Mouse (Mus musculus) c-Kit-positive CD71-negative TER-119-negative erythroid progenitor cells, embryonic 14.5 days (primary cell): ENCODE data around the gene Dydc2.

Experiments used
- DNase-seq: peaks from one replicate; pipeline ENCODE4 v3.0.0-alpha.2; 2013; ENCODE audit warnings: low read depth

The Dydc2 gene

DNA sequence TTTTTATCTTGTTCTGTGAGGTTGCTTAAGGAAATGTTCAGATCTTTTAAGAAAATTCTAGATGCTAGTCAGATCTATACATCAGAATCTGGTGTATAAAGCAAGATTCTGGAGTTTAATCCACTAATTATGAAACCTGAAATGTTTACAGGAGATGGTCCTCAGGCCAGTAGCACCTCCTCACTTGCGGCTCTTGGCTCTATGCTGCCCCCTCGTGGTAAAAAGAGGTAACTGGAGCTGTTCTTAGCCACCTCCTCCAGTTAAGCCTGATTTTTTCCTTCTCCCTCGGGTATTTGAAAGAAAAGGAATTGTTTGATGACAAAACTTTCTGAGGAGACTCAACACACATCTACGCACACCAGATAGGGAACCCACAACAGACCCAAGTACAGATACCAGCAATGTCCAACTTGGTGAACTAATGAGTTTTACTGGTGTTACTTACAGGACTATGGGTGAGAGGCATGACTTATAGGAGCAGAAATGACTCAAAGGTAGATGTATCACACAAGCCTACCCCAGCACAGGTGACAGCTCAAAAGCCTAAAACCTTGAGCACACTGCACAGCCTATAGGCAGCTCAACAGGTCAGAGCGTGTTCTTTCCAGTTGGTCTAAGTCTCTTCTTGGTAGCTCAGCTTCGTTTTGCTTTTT lies 33.7 kb downstream of the Dydc2 start:
- peak; percentile 58 for DNase-seq

DNA sequence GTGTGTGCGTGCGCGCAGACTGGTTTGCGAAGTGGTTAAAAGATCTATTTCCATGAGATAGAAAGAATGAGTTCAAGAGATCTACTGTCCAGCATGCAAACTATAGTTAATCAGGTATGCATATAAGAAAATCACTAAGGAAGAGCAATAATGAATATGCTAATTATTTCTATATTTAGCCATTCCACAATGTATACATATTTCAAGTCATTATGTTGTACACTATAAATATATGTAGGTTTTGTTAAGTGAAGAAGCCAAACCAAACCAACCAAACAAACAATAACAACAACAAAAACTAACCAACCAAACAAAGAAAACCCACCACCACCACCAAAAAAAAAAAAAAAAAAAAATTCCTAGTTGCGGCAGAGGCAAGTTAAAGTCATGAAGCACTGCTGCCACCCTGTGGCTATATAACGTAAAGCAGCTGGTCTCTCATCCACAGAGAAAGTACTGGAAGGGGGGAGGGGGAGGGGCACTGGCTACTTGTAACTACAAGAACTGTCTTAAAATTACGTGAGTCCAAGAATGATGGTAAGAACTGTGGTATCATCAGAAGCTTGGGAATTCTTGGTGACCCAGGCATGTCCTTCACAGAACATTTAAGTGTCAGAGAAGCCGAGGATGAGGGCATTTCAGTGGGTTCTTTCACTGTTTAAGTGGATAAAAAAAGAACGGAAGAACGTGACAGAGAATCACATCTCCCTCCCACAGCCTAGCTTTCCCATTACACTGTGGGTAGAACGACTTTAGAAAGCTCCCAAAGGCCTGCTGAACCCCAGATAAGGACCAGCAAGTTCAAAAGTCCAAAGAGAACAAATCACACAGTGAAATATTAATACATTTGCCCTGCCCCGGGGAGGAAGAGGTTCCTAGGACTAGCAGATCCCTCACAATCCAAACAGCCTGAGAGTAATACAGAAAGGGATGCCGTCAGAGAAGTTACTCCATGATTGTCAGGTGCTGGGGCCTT lies 35.6 kb downstream of the Dydc2 start:
- DNase-seq: peak; percentile 68

DNA sequence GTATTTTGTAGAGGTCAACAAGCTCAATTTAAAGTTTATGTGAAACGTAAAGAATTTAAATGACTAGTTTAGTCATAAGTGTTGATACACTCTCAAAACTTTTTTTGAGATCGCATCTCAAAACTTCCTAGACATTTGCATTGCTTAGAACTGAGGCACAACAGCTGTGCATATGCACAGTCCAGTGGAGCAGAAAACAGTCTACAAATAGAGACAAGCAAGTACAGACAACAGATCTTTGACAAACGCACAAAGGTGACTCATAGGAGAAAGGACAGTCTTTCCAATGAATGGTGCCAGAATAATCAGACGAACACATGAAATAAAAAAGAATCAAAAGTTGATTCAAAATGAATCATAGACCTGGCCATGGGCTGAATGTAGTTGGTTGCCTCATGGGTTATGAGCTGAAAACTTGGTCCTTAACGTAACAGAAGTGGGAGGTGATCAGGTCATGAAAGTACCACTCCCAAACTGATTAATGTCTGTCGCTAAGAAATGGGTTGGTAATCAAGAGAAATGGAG lies 38.0 kb downstream of the Dydc2 start:
- DNase-seq: no peak

DNA sequence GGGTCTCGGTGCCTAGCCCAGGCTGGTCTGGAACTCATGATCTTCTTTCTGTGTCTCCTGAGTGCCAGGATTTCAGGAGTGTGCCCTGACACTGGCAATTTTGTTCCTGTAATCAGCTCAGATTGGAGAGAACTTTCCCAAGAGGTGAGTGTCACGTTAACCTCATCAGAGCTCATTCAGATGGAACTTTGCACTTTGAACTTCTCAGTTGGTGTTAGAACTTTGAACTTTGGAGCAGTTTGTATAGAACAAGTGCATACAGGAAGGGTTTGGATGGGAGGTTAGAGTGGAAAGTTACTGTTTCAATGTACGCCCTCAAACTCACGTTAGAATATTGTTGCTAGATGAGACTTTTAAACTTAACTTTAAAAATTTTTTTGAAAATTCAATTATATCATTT lies 39.7 kb downstream of the Dydc2 start:
- DNase-seq: no peak

DNA sequence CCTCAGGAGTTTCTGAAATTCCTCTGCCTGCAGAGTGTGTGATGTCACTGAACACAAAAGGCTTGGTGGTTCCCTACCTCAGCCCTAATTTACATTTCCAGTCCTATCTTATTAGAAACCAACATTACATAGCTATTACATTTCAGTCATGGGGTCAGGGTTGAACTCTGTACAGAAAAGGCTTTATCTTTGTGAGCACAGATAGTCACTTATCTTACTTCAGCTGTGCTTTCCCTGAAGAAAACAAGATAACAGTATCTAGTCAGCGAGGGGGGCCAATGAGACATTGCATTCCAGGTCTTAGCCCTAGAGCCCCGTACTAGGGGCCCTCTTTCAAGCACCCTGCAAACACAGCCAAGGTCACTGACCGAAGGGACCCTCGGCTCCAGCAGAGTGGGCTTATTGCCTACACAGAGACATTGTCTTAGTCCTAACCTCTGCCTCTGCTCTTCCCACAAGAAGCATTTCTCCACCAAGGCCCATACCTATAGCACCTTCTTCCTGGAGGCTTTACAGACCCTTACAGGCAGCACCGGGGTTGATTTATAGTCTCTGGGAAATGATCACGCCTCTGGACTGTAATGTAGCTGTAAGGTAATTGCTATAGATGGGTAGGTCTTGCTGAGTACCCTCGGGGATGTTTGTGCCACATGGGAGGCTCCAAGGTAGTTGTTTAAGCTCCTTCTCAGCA lies 43.3 kb downstream of the Dydc2 start:
- no peak for DNase-seq

DNA sequence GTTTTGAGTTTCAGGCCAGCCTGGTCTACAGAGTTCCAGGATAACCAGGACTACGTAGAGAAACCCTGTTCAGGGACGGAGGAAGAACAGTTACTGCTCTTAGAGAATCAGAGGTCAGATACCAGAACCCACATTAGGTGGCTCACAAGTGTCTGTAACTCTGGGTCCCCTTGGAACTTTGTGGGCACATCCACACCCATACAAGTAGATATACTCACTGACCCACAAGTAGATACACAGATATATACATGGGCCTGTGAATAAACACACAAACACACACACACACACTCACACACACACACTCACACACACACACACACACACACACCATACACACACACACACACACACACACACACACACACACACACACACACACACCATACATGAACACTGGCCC lies 43.9 kb downstream of the Dydc2 start:
- no peak for DNase-seq

DNA sequence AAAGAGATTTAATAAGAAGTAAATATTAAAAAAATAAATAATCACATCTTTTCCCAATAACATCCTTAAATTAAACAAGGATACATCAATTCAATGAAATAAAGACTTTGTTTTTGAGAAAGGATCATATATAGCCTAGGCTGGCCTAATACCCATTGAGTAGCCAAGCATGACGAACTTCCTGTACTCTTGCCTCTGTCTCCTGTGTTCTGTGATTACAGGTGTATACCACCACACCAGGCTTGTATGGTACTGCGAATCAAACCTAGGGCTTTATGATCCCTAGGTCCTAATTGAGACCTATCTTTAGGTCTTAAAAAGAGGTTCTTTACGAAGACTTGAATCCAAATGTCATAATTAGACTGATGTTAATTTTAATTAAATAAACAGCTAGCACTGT lies 47.8 kb downstream of the Dydc2 start:
- no peak for DNase-seq

DNA sequence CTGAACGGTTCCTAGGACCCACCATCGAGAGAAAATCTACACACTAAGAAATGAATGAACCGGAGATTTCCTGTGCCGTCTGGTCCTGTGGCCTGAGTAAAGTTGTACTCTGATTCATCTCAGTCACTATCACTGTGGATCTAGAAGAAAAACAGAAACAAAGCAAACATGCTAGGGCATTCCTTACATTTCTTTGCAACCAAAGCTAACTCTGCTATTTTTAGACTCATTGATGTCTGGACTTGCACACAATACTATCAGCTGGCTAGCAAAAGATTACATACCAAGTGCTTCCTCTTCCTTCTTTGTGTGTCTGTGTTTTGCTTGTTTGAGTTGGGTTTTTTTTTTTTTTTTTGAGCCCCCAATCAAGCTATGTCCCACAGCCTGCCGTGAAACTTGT lies 51.5 kb downstream of the Dydc2 start:
- DNase-seq: no peak

DNA sequence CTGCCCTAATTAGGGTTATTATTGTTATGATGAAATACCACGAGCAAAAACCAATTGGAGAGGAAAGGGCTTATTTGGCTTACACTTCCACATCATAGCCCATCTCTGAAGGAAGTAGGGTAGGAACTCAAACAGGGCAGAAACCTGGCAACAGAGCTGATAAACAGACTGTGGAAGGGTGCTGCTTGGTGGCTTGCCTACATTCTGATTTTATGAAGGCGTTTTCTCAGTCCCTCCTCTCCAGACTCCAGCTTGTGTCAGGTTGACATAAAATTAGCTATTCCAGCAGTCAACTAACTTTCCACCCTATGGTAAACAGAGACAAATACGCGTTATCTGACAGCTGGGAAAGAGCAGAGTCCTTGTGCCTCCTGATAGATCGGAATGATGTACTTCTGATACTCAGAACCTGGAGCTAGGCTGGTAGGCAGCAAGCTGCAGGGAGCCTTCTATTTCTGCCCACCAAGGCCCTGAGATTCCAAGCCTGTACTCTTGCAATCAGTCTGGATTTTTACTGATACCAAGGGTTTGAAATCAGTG lies 54.2 kb downstream of the Dydc2 start:
- no peak for DNase-seq

DNA sequence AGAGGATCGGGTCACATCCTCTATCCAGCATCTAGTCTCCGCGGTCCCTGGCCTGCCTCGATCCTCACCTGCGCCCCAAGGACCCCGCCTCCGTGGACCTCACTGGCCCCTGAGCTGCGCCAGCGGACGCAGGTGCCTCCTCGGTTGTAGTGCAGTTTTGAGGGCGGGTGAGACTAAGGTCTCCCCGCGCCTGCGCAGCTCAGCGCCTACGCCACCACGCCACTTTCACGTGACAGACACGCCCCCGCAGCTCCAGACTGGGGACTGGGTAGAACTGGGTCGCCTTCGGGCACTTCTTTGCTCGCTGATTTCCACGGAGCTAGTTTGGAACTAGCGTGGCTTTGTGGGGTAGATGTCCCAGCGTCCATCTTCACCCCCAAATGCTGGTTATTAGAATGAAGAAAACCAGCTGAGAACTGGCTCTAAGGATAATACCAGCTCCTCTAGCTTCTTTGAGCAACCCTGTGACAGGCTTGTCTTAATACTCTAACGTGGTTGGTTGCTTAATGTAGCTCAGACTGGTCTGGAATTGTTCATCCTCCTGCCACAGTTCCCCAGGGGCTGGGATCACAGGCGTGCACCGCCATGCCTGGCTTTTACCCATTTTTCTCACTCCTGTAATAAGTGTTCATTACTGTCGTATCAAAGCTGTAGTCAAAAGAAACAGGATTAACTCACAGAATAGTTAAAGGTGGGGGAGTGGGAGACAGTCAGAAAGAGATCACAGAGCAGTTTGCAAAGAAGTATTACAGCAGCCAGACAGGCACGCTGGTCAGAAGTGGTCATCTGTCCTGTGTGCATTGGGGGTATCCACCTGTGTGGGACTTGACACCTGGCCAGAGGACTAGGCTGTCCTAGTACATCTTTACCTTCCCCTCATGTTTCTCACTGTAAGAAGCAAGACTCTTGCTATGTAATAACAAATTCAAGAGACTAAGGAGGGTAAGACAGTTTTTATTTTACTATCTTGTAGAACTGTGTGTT lies 55.1 kb downstream of the Dydc2 start, which contains the start of gene Fam213a:
Gene Fam213a (minus strand): TSS at position 159 of the 984 bp plus-strand sequence.
- peak; percentile 74 for DNase-seq

DNA sequence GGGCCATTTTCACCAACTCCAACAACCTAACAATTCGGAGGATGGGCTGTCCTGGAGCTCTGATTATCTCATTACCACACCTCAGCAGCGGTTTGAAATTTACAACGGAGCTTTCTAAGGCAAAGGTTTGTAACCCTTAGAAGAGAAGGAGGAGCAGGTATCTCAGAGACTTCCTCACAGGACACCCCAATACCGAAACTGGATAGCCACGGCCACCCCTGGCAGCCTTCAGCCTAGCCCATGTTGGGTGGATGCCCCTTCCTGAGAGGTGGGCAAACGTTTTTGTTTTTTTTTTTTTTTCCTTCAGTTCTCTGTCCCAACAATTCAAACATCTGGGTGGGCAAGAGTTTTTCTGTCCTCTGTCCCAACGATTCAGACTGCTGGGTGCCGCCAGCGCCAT lies 55.9 kb downstream of the Dydc2 start:
- no peak for DNase-seq

DNA sequence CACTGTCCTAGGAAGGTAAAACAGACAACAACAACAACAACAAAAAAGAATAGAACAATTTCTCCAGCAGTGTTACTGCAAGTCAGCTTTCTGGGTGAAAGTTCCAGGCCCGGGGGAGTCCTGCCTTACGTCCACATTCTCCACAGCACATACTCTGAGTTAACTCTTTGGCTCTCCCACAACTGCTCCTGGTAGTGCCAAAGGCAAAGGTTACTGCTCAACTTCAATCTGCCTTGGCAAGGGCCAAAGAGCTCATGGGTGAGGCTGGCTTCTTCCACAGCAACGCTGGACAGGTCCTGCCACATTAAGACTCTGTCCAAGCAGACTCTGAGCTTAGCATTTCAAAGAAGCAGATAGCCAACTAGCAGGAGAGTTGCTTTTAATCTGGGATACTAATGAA lies 57.1 kb downstream of the Dydc2 start:
- no peak for DNase-seq

DNA sequence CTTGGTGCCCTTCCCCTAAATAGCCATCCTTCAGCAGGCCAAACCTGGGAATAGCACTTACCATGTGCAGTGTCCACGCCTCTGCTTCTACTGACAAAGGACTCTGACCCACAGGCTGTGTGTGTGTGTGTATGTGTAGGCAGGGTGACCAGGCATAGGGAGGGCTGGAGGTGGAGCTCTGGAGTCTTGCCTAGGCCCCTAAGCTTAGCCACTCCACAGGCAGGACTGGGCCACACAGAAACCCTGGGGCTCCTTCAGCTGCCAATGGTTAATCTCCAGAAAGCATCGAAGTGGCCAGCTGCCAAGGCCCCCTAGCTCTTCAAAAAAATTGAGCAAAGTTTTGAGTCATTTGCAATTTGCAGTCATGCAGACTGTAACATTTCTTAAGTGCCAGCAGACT lies 60.9 kb downstream of the Dydc2 start:
- no peak for DNase-seq

DNA sequence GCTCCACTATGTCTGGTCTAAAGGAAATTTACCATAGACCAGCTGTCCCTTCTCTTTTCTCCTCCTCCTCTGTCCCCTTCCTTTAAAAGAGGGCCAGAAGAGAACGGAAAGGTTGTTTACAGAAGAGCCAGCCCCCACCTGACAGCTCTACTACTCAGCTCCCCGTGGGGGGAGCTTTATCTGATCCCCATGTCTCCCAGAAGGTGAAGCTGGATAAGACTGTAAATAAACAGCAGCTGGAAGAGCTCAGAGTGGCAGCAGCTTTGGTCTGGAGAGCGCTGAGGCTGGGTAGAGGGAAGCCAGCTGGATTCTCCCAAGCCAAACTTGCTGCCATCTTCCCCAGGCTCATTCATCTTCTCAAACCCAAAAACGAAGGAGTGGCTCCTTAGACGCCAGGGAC lies 61.4 kb downstream of the Dydc2 start:
- DNase-seq: no peak

DNA sequence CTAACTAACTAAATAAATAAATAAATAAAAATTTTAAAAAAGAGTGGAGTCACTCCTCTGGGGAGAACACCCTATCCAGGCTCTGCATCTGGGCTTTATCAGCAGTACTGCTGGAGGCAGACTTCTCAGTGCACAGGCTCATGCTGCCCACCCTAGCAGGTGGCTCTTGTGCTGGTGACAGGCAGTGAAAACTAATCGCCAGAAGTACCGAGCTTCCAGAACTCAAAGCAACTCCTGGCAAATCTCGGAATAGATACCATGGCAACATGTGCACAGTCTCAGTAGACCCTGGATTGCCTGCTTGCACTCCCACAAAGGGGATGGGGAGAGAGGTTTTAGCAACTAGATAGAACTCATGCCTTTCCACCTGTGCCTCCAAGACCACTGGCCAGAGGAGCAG lies 62.1 kb downstream of the Dydc2 start:
- DNase-seq: no peak

DNA sequence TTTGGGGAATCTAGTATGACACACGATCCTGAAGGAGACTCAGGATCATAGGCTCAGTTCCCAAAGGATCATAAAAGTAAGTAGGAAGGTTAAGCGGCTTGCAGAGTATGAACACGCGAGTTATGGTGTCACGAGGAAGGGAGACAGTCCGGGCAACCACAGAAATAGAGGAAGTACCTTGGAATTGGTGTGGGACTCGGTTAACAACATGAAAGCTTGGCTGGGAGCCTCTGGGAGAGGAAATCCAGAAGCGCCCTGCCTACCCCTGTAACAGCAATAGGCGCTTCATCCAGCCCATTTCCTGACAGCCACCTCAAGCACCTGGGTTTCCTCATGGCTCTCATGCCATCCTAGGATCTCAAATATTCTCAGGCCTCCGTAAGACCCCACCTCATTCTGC lies 62.7 kb downstream of the Dydc2 start:
- DNase-seq: no peak

DNA sequence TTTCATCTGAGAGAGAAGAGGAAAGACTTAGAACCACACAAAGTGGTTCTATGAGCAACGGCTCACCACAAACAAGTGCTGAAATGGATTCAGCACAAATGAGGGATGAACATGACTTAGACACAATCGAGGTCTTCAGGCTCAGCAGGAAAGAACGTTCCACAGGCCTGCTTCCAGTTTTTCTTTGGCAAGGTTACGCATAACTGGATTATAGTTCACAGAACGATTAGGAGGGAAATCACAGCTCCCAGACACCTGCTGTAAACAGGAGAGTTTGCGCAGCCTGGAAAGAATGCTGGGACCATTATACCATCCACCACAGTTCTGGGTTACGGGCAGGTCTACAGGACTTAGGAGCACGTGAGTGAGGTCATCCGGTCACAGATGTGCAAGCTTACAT lies 63.3 kb downstream of the Dydc2 start:
- DNase-seq: no peak

DNA sequence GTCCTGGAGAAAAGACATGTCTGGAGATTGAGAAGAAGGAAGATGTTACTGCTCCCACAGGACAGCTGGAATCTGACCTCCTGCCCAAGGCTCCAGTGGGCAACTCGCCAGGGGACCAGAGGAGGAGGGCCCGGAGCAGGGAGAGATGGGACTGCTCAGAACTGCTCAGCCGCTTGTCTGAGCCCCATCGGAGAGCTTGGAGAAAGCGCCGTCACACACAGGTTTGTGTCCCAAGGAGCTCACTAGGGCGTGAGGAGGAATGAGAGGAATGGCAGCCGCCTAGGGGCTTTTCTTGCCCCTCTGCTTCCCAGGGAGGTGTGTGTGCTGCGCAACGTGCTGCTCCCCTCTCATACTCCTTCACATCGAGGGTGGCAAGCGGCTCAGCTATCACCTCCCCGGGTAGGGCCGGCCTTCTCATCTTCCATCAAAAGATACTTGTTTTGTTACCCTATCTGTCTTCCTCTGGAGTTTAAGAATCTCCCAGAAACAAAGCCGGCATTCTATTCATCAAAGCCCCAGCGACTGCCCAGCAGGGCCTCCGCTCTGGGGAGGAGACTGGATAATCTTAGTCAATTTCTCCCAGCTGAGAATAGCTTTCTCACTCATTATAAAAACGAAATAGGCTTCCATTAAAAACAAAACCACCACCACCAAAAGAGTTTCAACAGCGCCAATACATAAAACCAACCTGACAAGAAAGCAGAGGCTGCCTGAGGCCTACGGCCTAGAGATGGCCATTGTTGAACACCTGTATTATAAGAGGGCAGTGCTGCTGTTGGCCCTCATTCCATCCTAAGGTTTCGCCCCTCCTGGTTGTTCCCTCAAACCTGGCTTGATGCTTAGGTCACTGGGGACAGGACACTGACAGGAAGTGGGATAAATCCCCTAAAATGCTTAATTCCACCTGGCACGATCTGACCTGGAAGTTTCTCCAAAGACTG lies 64.5 kb downstream of the Dydc2 start:
- no peak for DNase-seq

DNA sequence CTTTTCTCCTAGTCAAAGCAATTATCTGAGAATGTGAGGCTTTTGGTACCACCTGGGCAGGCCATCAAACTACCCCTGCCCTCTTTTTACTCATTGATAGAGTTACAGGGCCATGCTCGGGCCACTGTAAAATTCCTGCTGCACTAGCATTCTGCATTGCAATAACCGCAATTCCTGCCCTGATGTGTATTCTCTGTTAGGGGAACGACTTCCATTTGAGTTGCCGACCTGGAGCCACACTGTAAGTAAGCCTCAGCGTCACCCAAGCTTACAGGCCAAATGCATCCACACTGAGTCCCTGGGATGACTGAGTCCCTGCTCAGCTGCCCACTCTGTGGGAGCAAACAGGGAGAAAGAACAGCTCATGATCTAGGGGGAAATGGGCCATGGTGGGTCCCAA lies 67.4 kb downstream of the Dydc2 start:
- no peak for DNase-seq

DNA sequence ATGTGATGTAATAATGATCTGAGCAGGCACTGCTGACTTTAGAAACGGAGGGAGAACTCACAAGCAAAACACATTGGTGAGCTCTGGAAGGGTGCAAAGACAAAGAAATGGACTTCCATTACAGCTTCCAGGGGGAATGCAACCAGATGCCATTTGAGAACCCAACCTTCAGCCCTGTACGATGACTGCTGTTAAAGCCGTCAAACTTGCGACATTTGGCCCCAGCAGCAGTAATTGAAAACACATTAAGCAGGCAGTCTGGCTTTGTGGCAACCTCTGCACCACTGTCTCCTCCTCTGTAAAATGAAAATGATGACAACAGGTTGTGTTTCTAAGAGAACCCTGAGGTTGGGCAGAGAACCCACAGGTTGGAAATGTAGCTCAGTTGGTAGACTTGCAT lies 68.2 kb downstream of the Dydc2 start:
- no peak for DNase-seq
